ENCODE assay signal across 9 mouse cellular contexts in genomic region chr17:83772711-83773110, GRCm38 (mm10).
DNase-seq lines count a peak whose midpoint lies in the region; ATAC-seq and TF ChIP-seq lines count a peak whose summit lies in the region.
"Had no signal": no experiment of that assay in that cellular context is flagged by ENCODE, and none has a peak within 500 bp of the region (broad histone marks: within the 10 kb centered on the region; RNA-seq: fewer than 3 reads in every experiment).

No protein-coding gene starts in this region.

- peak; percentile 77 for ATAC-seq in forebrain, embryonic 11.5 days (replicated peaks; ENCODE audit: low FRiP score)
- ATAC-seq in liver, embryonic 12.5 days: peak; percentile 28; the same call in 1 of the 2 replicates
- ATAC-seq in kidney, embryonic 15.5 days (replicated peaks; ENCODE audit: low FRiP score): no peak

- no peak overlapping the region for H3K9ac ChIP-seq in forebrain, embryonic 11.5 days (ENCODE audit: low read length)
- no peak overlapping the region for H3K9ac ChIP-seq in liver, embryonic 12.5 days
- H3K9ac ChIP-seq in kidney, embryonic 15.5 days: no peak overlapping the region

- 57% methylated on average over 8 of the region's 8 CpGs for WGBS in forebrain, embryonic 11.5 days
- 68% methylated on average over 8 of the region's 8 CpGs for WGBS in forebrain, embryonic 10.5 days
- 47% methylated on average over 8 of the region's 8 CpGs for WGBS in liver, embryonic 12.5 days (ENCODE audit: insufficient replicate concordance)
- WGBS in kidney, embryonic 15.5 days: 58% methylated on average over 8 of the region's 8 CpGs

- TF ChIP-seq CTCF in left cerebral cortex, adult 2 months (IDR thresholded peaks at IDR 0.05): no peak; the same call in 1 of the 2 replicates

- DNase-seq in forebrain, embryonic 11.5 days (ENCODE audit: low spot score): peak; percentile 60
- DNase-seq in forebrain, embryonic 10.5 days (ENCODE audit: extremely low spot score, low spot score): no peak
- peak; percentile 26 for DNase-seq in embryo, embryonic 9.5 days (ENCODE audit: extremely low spot score)
- DNase-seq in retina, embryonic 14.5 days (ENCODE audit: low spot score): peak; percentile 27
- DNase-seq in gastrocnemius, postnatal 10 days: no peak
- no peak for DNase-seq in left cerebral cortex, adult 2 months (ENCODE audit: extremely low spot score in 1 of 2, low spot score in 2 of 2)

- H3K4me3 ChIP-seq in forebrain, embryonic 11.5 days (ENCODE audit: low read depth, low read length): no peak overlapping the region
- no peak overlapping the region for H3K4me3 ChIP-seq in forebrain, embryonic 10.5 days
- H3K4me3 ChIP-seq in liver, embryonic 12.5 days: no peak overlapping the region
- H3K4me3 ChIP-seq in kidney, embryonic 15.5 days (replicated peaks): no peak overlapping the region
- no peak overlapping the region for H3K4me3 ChIP-seq in left cerebral cortex, adult 2 months

- peaks cover 3% of the 10 kb centered on the region; the same call in 1 of the 2 replicates for H3K4me1 ChIP-seq in forebrain, embryonic 11.5 days (replicated peaks; ENCODE audit: control insufficient read depth, insufficient read depth, low read length)
- H3K4me1 ChIP-seq in forebrain, embryonic 10.5 days: peaks cover 6% of the 10 kb centered on the region
- peaks cover 61% of the 10 kb centered on the region for H3K4me1 ChIP-seq in liver, embryonic 12.5 days
- no peaks in the 10 kb centered on the region for H3K4me1 ChIP-seq in kidney, embryonic 15.5 days

- no peak overlapping the region for H3K4me2 ChIP-seq in forebrain, embryonic 11.5 days (ENCODE audit: low read depth, low read length, severe bottlenecking)
- H3K4me2 ChIP-seq in liver, embryonic 12.5 days: no peak overlapping the region
- no peak overlapping the region for H3K4me2 ChIP-seq in kidney, embryonic 15.5 days

- intact Hi-C loops in left cerebral cortex, adult 2 months (cut with DNase I): no loop called here

- H3K27ac ChIP-seq in forebrain, embryonic 11.5 days (ENCODE audit: low read depth, low read length): no peak overlapping the region
- no peak overlapping the region for H3K27ac ChIP-seq in forebrain, embryonic 10.5 days
- H3K27ac ChIP-seq in liver, embryonic 12.5 days: peak overlapping the region; percentile 29; the same call in 1 of the 2 replicates
- no peak overlapping the region for H3K27ac ChIP-seq in kidney, embryonic 15.5 days
- no peak overlapping the region for H3K27ac ChIP-seq in left cerebral cortex, adult 2 months
- H3K27ac ChIP-seq: macrophage had no signal

- H3K9me3 ChIP-seq in forebrain, embryonic 11.5 days (ENCODE audit: control insufficient read depth, low read length): no peaks in the 10 kb centered on the region
- no peaks in the 10 kb centered on the region for H3K9me3 ChIP-seq in forebrain, embryonic 10.5 days
- no peaks in the 10 kb centered on the region for H3K9me3 ChIP-seq in liver, embryonic 12.5 days (replicated peaks)
- no peaks in the 10 kb centered on the region for H3K9me3 ChIP-seq in kidney, embryonic 15.5 days (replicated peaks)

- H3K36me3 ChIP-seq in forebrain, embryonic 11.5 days (ENCODE audit: control insufficient read depth, insufficient read depth, low read length): no peaks in the 10 kb centered on the region
- H3K36me3 ChIP-seq in forebrain, embryonic 10.5 days (replicated peaks): peaks cover 15% of the 10 kb centered on the region
- peaks cover 68% of the 10 kb centered on the region for H3K36me3 ChIP-seq in liver, embryonic 12.5 days
- H3K36me3 ChIP-seq in kidney, embryonic 15.5 days: peaks cover 24% of the 10 kb centered on the region

- H3K27me3 ChIP-seq in forebrain, embryonic 11.5 days (ENCODE audit: control insufficient read depth, insufficient read depth, low read length): no peaks in the 10 kb centered on the region
- no peaks in the 10 kb centered on the region for H3K27me3 ChIP-seq in forebrain, embryonic 10.5 days (ENCODE audit: poor library complexity, severe bottlenecking)
- H3K27me3 ChIP-seq in liver, embryonic 12.5 days (replicated peaks): no peaks in the 10 kb centered on the region
- H3K27me3 ChIP-seq in kidney, embryonic 15.5 days: no peaks in the 10 kb centered on the region

Comparison
In these comparisons a context has a peak if more than half of its experiments do, and no peak if none do; other contexts are left out.
1. DNase-seq: peak in forebrain, embryonic 11.5 days (single experiment), embryo, embryonic 9.5 days (single experiment) and retina, embryonic 14.5 days (single experiment); none in forebrain, embryonic 10.5 days (single experiment), gastrocnemius, postnatal 10 days (single experiment) and left cerebral cortex, adult 2 months (0 of 2).